Mouse (Mus musculus) hindlimb bud, embryonic 11.5 days (tissue): ENCODE results near the gene Fam163a.
"Not testable (repeated sequence)": the region's sequence is repeated elsewhere in the genome, so short reads cannot be mapped to it uniquely, and the experiment has no call there.

Experiments used
- DNase-seq: peaks from one replicate; pipeline ENCODE4 v3.0.0-alpha.2; 2012; ENCODE audit warnings: low read depth, low spot score; ENCODE audit errors: extremely low spot score

Gene Fam163a

DNA sequence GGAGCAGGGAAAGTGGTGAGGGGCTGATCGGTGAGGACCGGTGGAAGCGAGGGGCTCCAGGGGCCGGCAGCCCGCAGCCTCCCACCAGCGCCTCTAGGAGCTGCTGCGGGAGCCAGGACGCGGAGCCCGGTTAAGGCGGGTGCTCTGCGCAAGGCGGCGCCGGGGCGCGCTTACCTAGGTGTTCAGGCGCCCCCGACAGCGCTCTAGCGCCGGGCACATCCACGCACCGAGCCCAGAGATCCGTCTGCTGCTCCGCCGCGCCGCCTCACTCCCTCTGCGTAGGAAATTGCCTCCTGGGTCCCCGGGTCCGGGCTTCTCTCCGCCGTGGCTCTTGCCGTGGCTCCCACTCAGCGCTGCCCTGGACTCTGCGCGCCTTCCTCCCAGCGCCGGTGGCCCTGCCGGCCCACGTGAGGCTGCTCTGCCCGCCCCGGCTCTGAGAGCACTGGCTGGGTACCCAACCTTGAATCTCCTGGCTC is at the start of gene Fam163a:
Fam163a (minus strand) TSS at position 371 of the 476 bp plus-strand sequence.
- DNase-seq: no peak

GRCm38 (mm10) chr1:156251096-156251495 is 46.3 kb upstream of the Fam163a start:
- not testable (repeated sequence) for DNase-seq

GRCm38 (mm10) chr1:156247893-156248292 is 43.1 kb upstream of the Fam163a start:
- DNase-seq: no peak

- no peak for DNase-seq
These were observed 37.0 kb upstream of the Fam163a start for GRCm38 (mm10) chr1:156241713-156242348.

DNA sequence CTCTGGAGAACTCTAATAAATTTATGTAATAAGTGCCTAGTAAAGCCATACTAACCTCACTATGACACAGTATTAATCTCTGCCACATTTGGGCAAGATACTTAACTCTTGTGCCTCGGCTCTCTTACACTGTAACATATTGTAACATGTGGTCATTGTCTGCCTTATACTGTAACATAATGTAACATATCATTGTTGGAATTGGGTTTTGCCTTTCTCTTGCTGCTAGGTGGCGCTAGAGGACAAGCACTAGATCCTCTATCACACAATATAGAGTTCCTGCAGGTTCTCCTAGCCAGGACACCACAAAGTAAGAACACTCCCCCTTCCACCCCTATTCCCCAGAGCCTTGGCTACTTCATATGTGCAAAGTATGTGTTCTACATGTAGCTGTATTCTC is 36.2 kb upstream of the Fam163a start:
- no peak for DNase-seq

GRCm38 (mm10) chr1:156231122-156231521 is 26.3 kb upstream of the Fam163a start:
- DNase-seq: no peak

DNA sequence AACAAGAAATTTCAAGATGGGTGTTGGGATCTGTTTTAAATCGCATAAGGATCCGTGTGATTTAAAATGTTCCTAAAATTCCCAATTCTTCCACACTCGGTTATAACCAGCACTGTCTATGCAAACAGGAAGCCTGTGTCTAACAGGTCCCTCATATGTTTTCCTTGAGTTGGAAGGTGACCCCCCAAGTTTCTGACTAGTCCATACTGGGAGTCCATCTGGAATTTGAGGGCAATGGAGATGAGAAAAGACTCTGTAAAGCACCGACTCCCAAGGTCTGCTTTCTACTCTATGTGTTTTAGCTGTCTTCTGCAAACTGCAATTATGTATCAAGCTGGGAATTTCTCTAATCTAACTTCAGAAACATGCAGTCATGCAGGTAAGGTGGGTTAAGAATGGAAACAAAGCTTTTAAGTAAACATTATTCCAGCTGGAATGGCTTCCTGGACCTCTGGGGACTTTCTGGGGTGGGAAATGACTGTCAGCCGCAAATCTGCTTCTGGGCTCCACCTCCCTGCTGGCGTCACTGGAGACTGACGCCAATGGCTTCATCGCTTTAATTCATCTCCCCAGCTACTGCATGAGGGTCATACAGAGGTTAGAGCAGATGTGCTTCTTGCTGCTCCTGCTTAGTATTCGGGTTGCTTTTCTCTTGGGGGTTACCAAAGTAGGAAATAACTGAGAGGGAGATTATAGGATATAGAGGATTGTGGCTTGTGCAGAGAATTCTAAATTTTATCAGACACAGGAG is 25.7 kb upstream of the Fam163a start:
- no peak for DNase-seq

GRCm38 (mm10) chr1:156229448-156229847 is 24.6 kb upstream of the Fam163a start:
- DNase-seq: peak; percentile 50

DNA sequence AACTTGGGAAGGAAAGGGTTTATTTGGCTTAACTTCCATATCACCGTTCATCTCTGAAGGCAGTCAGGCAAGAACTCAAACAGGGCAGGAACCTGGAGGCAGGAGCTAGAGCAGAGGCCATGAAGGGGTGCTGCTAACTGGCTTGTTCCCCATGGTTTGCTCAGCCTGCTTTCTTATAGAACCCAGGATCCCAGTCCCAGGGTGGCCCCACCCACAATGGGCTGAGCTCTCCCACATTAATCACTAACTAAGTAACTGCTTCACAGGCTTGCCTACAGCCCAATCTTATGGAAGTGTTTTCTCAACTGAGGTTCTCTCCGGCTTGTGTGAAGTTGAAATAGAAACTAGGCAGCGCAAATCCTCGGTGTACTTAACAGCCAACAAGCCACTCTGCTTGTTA is 23.9 kb upstream of the Fam163a start:
- DNase-seq: no peak

GRCm38 (mm10) chr1:156226903-156227302 is 22.1 kb upstream of the Fam163a start:
- no peak for DNase-seq

DNA sequence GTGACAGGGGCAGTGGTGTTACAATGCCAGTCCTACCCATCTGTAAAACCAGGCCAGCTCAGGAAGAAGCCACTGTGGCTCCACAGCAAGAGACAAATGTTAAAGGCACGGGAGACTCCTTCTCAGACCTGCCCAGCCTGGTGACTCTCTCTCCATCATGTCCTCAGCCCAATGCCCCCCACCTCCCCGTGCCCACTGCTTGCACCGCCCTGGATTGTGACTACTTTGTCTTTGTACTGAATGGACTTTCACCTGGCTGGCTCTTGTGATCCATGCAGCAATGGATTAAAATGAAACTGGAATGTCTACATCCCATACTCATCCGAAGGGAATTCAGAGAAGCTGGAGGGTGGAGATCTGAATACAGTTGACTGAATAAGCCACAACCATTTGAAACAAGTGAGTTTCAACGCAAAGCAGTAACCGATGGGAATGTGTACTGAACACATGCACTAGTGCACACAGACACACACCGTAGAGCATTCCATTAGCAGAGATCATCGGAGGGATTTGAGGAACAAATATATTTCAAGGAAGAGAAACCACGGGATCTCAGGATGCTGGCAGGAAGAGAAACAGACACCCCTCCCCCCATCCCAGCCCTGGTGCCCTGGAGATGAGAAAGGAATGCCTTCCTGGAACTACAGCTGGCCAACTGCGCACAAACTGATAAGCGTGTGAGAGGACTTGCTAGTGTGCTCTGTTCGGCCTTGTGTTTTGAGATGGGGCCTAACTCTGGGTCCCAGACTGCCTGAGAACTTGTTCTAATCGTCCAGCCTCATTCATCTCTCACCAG is 17.6 kb upstream of the Fam163a start:
- DNase-seq: no peak

- no peak for DNase-seq
These were observed 16.5 kb upstream of the Fam163a start for GRCm38 (mm10) chr1:156221327-156221726.

GRCm38 (mm10) chr1:156218573-156218972 is 13.7 kb upstream of the Fam163a start:
- DNase-seq: no peak

- no peak for DNase-seq
These were observed 13.1 kb upstream of the Fam163a start for GRCm38 (mm10) chr1:156217941-156218340.

GRCm38 (mm10) chr1:156217393-156217792 is 12.6 kb upstream of the Fam163a start:
- no peak for DNase-seq

GRCm38 (mm10) chr1:156216249-156216648 is 11.4 kb upstream of the Fam163a start:
- no peak for DNase-seq

- no peak for DNase-seq
These were observed 9.8 kb upstream of the Fam163a start for GRCm38 (mm10) chr1:156214651-156215050.

DNA sequence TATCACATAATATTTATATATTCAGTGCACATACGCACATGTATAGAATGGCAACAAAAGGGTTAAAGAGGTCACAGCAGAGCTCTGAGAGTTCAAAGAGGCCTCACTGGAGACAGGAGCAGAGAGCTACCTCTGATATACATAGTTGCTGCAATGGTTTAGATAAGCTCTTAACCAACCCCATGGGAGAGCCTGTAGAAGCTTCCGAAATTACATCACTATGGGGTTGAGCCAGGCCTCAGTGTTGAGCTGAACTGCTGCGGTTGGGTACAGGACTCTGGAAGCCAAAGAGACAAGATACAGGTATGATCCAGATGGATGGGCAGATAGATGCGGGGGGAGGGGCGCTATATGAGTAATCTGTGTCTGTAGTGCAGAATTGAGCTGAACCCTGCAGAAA is 8.1 kb upstream of the Fam163a start:
- no peak for DNase-seq

DNA sequence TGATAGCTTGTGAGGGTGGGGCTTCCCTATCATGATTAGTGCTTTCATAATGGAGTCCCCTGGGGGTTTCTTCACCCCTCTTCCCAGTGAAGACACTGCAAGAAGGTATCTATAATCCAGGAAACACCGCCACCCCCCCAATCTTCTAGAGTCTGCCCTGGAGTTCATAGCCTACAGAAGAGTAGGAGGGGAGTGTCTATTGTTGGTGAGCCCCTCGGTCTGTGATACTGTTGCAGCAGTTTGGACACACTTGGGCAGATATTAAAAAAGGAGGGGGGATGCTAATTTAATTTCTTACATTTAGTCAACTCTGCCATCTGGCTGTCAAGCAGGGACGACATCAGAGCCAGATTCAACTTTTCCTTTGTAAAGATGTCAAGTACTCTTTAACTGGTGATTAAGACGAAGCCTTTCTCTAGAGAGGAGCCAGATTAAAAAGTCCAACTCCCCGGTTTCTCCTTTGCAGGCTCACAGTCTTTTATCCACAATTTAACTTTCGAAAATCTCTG is 7.0 kb upstream of the Fam163a start:
- DNase-seq: no peak

- DNase-seq: no peak
These were observed 338 bp upstream of the Fam163a start for GRCm38 (mm10) chr1:156205164-156205563.

DNA sequence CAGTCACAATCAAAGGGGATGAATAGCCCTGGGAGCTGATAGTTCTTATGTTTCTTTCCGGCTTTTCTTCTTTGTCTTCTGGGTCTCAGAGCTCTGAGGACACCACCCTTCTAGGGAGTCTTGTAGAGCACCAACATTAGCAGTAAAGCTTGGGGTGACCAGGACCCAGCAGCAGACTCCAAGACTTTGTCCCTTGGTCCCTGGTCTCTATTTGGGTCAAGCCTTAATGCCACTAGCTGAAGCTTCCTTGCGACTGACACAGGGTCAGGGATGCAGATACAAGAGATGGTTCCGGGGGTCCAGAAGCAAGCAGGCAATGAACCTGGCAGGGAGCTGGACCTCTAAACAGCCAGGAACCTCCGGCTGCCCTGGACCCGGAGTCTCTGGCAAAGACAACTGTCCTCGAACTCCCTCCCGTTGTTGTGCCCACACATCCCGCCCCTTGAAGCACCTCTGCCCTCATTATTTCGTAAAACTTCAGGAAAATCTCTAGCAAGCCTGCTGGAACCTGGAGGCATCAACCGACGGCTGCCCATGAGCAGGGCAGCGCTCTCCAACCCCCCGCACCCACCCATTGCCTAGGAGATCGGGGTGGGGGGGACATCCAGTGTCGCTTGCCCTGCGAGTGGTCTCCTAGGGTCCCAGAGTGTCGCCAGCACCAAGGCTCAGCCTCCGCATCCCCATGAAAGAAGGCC is 718 bp downstream of the Fam163a start:
- DNase-seq: no peak
